Mouse (Mus musculus) cerebellum, postnatal 14 days (tissue): ENCODE results near the gene 2010003K11Rik.

ENCODE experiments used
- DNase-seq, 2 experiments: peaks; one replicate each; pipeline ENCODE4 v3.0.0; 2021; ENCODE audit warnings: mixed read lengths in 2 of 2

Gene 2010003K11Rik

DNA sequence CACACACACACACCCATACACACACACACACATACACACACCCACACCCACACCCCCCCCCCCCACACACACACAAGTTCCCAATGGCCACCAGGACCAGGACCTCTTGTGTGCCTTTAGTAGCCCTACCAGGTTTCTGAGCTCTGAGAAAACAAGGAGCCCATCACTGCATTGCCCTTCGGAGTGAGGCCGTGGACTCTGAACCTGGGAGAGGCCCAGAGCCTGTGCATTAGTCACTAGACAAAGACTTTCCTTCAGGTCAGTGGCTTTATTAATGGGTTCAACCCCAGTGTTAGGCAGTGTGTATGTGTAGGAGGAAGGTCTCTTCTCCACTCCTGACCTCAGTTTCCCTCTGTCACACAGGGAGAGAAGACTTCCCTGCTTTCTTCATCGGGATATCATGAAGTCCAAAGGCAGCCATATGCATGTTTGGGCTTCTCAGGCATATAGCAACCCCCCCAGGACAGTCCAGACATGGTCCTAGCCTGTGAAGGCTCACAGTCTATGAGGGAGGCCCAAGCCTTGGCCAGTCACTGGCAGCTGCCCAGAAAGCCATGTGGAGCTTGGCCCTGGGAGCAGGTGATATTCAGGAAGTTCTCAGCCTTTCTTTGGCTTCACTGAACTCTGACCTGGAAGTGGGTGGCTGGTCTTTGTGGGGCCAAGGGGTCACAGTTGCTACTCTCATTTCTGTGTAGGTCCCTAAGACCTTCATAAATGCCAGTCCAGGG, 1.7 kb downstream of the 2010003K11Rik start:
- peak; percentile 67 to 69 for DNase-seq

DNA sequence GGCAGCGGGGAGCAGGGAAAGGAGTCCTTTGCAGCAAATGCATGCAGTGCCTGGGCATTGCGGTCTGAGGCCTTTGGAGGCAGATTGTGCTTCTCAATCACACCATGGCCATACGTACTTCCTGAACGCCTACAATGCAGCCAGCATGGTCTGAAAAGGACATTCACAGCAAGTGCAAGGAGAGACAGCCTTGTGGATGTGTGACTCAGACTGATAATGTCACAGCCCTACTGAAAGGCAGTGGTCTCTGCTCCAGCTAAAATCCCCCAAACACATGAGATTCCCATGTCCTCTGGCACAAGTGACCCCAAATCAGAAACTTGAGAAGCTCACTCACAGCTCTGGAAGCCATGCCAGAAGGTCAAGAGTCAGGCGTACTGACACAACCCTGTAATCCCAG, 2.6 kb downstream of the 2010003K11Rik start:
- no peak for DNase-seq

DNA sequence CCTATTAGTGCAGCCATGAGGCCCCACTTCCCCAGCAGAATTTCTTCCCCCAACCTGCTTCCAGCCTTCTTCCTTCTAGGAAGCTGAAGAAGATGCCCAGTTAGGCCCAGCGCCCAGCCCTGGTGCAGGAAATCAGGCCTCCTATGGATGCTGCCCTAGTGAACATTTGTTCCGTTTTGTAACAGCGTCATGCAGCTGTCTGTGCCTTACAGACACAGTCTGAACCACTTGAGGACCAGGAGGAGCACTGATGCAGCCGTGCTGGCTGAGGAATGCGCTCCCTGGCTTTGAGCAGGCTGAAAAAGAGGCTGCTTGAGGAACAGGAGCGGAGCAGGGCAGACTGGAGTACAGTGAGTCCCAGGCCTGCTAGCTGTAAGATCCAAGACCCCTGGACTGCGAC, 3.7 kb downstream of the 2010003K11Rik start:
- peak in 1 of 2 experiments; percentile 44 for DNase-seq

DNA sequence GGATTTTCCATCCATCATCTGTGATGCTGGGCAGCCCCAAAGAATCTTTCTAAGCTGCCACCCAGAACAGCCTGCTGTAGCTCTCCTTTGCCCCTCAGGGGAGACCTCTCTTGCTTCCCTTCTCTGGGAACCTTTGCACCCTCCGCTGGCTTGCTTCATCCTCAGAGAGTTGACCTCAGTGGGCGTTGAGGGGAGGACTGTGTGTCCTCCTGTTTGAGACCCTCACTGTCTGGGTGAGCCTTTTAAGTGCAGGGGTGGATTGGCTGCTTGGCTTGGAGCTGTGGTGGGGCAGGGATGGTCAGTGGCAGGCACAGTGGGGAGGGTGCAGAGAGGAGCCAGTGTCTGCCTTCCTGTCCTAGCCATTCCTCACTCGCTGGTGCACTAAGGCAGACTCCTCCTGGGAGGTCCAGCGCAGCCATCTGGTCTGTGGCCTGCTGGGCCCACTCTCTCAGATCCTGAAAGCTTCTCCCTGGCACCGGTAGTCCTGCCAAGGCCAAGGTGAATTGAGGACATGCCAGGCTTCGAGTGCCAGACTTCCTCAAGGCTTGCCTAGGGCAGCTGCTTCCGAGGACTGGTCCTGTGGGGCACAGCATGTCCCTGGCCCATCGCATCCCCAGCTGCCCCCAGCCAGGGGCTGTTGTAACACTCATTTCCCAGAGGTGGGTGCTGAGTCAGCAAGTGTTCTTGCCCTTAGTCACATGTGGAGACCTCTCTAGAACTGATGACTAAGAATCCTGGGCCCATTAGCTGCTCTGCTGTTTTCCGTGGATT, 5.7 kb downstream of the 2010003K11Rik start:
- DNase-seq = peak; percentile 97 to 98

DNA sequence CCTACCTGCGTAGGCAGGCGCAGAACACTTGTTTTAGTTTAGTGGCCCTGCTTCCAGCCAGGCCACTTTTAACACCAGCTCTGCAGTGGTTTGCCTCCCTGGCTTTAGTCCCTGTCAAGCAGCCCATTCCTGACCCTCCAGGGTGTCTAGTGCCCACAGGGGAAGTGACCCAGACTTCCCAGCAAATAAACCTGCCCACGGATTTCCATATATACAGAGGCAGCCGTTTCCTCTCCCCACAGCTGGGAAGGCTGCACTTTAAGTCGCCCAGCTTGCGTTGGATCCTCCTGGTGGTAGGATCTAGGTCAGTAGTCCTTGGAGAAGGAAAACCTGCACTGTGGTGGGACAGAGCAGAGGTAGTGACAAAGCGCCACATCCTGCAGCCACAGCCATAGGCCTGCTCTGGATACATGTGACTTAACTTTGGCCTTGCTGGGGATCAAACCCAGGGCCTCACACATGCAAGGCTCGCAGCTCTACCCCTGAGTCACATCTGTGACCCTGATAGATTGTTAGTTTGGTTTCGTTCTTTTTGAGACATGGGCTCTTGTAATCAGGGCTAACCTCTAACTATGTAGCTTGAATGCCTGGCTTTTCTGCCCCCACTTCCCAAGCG, 7.2 kb downstream of the 2010003K11Rik start:
- no peak for DNase-seq

DNA sequence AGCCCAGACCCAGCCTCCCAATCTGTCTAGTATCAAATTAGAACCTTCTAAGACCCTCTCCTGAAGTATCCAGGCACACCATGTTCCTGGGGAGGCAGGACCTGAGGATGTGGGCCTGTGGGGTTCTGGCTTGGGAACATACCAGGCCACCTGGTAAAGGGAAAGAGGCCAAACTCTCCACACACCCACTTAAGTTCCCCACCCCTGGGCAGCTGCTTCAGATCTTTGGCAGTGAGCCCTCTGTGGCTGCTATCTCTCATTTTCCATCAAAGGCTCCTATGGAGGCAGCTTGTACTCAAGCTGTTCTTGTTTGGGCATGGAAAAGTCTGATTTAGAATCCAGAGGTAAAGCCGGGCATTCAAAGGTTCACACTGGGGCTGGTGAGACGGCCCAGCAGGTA, 10.5 kb downstream of the 2010003K11Rik start:
- peak in 1 of 2 experiments; percentile 43 for DNase-seq

DNA sequence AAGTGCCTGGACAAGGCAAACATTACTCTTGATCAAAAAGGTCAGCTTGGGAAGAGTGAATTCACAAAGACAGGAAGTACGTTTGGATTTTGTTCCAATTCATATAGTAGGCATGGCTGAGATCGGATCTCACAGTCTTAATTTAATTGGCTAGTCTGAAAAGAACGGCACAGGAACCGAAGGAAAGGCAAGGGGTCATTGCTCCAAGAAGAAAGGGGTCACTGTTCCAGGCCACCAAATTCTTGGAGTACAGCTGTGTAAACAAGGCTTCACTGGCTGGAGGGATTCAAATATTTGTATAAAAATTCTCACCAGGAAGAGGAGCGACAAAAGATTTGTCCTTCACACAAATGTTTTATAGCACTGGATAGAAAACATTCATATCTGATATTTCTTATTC, 13.4 kb downstream of the 2010003K11Rik start:
- DNase-seq = no peak

DNA sequence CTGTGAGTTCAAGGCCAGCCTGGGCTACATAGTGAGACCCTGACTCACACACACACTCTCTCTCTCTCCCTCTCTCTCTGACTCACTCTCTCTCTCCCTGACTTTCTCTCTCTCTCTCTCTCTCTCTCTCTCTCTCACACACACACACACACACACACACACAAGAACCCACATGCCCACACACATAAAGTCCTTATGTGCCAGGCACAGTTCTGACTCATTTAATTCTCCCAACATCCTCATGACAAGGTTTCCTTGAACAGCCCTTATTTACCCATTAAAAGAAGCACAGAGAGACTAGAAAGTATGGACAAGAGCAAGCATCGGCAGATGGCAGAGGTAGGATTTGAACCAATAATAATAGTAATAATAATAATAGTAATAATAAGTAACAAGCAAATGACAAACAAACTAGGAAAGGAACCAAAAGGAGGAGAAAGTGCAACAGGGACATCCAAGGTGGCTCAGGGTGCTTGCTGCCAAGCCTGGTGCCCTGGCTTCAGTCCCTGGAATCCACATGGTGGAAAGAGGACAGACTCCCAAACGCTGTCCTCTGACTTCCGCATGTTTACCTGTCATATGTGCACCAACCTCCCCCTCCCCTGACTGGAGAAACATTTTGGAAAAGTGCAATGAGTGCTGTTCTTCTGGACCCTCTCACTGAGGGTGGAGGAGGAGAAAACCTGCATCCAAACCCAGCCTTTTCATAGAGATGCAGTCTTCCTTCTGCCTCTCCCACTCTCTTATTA, 16.1 kb downstream of the 2010003K11Rik start:
- peak; percentile 66 to 78 for DNase-seq

DNA sequence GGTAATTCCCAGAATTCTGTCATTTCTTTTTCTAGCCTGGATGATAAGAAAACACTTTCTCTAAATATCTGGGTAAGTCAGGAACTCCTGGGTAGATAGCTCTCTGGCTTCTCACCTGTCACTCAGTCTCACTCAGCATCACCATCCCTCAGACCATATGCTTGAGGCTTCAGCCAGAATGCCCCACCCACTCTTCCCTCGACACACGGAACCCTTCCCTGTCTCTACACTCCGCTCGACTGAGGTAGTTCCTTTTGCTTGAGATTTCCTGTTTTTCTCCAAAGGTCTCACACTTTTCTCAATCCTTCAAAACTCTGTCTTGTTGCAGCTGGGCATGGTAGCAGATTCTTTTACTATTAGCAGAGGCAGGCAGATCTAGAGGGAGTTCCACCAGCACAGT, 17.1 kb downstream of the 2010003K11Rik start:
- peak; percentile 56 to 73 for DNase-seq

DNA sequence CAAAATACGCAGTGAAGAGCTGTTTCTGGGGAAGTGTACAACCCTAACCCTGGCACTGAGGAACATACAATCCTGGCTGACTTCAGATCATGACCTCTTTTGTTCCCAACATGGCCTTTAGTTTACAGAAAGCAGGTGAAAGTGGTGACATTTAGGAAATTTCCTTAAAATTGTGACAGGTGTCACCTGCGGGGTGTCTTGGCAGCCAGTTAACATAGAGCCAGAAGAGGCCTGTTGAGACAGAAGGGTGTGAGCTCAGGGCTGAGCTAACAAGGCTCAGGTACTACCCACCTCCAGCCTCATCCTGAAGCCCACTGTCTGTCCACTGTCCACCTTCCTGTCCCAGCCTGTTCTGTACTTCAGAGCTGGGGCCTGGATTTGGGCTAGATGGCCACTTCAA, 18.3 kb downstream of the 2010003K11Rik start:
- peak; percentile 65 to 75 for DNase-seq

DNA sequence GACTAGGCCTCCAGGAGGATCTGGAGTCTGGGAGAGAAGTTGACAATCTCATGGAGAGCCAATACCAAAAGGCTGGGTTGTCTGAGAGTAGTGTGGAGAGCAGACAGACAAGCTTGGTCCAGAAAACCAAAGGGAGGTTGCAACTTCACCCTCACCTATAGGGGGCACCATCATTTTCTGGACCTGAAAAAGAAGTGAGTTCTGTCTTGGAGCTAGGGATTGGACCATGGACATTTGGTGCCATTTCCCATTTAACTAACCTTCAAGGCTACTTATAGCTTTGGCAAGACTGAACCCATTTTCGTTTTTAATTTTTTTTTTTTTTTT, 20.2 kb downstream of the 2010003K11Rik start:
- DNase-seq = no peak

DNA sequence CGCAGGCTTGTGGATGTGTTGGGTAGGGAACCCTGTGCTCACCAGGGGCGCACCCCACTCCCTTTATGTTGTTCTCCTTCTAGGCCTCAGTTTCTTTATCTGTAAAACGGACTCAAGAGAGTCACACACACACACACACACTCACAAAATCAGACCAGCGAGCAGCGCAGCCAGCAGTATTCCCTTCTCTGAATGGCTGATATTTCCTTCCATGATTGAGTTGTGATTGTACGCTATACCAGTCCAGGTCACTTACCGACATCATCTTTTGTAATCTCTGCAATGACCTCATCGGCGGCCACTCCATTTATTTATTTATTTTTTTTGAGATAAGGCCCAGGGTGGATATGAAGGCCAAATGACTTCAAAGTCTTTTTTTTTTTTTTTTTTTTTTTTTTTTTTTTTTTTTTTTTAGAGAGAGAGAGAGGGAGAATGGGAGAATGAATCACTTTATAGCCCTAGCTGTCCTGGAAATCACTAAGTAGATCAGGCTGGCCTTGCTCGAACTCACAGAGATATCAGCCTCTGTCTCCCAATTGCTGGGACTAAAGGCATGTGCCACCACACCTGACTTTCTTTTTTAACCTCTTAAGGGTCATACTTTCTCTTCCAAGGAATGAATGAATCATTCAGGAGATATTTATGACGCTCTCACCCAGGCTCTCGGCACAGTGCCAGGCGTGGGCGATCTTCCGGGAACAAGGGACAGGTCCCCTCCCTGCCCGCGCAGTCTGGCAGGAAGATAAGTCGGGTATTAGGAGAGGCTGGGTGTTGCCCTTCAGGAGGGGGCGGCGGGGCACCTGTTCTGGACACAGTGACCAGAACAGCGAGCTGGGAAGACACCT, 20.8 kb downstream of the 2010003K11Rik start, which contains the start of gene Syt12:
Gene Syt12, minus strand, starts transcription at position 103 of the 845 bp plus-strand sequence.
- DNase-seq = peak; percentile 87 to 90

DNA sequence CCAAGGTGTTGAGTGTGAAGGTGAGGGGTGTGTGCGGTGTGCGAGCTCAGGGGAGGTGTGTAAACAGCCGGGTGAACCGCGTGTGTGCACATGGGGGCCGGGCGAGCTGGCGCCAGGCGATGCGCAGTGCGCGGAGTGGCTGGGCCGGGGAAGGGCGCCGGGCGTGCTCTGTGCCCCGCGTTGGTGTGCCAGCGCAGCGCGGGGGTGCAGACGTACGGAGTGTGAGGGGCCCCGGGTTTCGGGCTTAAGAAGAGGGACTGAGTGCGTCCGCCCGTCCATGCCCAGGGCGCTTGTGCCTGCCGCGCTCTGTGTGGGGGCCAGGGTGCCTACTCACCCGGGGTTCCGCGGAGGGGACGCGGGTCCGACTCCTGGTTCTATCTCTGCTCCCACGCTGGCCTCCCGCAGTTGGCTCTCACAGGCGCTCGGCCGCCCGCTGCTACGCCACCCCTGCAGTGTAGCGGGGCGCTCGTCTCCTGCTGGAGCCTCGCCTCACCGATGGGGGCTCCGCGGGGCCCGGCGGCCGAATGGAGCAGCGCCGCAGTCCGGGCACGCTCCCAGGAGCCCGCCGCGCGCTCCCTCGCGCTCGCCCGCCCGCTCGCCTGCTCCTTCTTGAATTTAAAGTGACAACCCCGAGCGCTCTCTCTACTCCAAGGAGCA, 21.7 kb downstream of the 2010003K11Rik start:
- DNase-seq = peak; percentile 83 to 89

DNA sequence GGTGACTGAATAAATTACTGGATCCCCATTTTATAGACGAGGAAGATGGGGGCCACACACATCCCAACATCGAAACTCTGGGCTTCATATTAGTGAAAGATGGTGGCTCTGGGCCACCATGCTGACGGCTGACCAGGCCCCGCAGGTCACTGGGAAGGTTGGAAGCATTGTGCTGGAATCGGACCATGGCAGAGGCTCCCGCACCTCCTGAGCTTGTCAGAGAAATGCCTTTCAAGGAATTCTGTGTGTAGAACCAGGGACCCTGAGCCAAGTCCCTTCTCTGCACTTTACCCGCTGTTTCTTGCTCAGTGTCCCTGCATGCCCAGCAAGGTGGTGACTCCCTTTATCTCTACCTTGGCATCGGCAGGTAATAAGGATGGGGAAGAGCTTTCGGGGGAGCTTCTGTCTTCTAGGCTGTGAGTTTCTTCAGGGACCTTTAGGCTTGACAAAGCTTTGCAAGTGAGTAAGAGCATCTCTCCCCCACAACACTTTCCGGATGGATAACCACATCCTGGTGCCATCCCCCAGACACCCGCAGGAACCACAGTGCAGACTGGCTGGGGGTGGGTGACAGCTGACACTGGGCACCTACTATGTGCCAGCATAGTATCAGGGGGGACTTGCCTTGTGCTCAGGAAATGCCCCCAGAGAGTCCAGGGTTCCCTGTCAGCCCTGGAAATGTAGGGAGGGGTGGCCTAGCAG, 23.0 kb downstream of the 2010003K11Rik start:
- peak; percentile 46 to 62 for DNase-seq

DNA sequence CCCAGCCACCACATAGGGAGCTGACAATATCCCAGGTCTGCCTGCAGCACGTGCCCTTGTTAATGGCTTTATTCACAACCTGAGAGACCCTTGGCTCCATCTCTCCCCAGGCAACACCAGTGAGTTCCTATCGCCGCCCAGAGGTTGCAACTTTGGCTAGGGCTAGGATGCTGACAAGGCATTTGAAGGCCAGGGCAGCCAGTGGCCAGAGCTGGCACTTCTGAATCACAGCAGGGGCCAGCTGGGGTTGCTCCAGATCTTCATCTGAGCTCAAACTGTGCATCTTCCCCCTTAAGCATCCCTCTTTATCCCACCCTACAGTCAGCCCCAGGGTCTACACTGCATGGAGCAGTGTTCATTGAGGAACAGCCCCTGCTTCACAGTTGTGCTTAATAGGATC, 23.6 kb downstream of the 2010003K11Rik start:
- DNase-seq = no peak

DNA sequence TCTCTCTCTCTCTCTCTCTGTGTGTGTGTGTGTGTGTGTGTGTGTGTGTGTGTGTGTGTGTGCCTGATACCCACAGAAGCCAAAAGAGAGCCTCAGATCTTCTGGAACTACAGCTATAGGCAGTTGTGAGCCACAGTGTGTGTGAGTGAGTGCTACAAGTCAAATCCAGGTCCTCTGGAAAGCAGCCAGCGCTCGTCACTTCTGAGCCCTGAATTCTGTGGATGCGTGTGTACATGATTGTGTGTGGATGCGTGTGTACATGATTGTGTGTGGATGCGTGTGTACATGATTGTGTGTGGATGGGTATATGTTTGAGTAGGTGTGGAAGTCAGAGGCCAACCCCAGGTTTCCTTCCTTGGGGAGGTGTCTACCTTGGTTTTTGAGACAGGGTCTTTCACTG, 24.8 kb downstream of the 2010003K11Rik start:
- DNase-seq = peak in 1 of 2 experiments; percentile 47

DNA sequence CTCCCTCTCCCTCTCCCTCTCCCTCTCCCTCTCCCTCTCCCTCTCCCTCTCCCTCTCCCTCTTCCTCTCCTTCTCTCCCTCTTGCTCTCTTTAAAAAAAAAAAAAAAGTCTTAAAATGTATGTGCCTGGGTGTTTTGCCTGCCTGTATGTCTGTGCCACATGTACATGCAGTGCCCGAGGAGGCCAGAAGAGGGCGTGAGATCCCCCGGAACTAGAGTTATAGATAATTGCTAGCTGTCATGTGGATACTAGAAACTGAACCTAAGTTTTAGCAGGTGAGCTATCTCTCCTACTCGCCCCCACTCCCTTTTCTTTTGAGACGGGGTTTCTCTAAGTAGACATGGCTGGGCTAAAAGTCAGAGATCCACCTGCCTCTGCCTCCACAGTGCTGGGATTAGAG, 30.0 kb downstream of the 2010003K11Rik start:
- DNase-seq = peak; percentile 52 to 80

DNA sequence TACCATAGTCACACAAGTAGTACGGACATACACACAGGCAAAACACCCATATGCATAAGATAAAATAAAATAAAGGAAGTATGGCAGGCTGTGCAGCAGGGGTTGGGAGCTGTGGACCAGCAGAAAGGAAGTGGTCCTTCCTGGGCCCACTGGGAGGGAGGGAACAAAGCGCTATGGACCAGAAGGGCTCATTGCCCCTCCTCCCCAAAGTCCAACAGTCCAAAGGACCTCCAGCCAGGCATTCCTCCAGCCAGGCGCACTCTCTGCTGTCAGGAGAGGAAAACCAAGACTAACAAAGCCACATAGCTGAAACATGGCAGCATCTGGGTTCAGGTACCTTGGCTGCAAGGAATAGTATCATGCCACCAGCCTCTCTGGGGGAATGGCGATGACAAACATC, 33.7 kb downstream of the 2010003K11Rik start:
- DNase-seq = no peak

DNA sequence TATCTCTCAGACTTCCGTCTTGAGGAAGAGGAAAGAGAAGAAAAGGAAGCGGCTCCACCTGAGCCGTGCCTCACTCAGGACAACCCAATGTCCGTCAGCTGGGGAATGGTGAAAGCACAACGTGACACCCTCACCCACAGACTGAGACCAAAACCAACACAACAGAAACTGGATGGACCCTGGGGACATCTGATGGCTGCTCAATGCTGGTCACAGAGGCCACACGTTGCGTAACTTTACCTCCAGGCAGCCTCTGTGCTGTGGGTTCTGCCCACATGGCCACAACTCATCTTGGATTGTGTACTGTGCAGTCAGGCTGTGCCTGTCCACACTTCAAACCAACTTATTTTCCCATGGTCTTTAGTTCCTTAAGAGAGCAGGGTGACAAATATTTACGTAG, 36.4 kb downstream of the 2010003K11Rik start:
- DNase-seq = no peak

DNA sequence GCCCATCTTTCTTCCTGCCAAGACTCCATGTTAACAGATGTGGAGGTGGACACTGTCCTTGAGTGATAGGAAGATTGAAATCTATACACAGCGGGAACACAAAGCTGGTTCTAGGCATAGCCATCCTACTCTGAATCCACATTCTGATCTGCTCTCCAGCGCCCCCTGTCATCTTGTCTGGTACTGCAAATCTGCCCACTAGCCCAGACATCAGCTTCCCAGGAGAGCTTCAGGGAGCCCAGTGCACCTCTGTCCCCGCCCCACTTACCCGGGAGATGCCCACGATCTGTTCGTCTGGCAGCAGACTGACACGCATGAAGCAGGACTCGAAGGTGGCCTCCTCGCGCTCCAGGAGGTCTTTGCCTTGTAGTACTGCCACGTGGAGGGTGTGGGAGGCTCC, 42.2 kb downstream of the 2010003K11Rik start:
- DNase-seq = peak; percentile 78 to 89
